Mouse (Mus musculus): ENCODE measurements around the gene Slc6a16.

DNA sequence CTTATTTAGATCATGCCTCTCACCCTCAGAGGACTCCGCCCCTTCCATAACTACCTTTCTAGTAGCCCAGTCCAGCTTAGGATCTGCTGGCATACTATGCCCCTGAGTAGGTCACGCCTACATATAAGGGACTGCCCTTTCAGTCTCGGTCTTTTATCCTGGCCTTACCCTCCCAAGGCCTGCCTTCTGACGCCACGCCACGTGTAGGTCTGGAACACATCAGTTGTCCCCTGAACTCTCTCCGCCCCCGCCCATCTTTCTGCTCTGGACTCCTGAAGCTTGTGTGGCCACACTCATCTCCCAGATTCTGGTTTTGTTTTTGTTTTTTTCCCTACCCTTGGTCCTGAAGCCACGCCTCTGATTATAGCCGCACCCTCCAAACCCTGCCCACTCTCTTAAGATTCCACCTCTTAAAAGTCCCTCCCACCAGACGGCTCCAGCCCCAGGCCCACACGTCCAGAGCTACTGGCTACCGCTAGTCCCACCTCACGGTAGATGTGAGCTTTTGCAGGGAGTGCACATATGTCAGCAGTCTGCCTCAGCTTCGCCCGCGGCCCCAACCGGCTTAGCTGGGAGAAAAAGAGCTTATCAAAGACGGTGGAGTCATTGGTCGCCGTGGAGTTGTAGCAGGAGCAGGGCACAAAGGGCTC, 5.8 kb upstream of the Slc6a16 start:
- no peak for TF ChIP-seq CTCF (IDR thresholded peaks at IDR 0.05; ENCODE audit: low read depth)
- no peak for TF ChIP-seq EP300 (IDR thresholded peaks at IDR 0.05; ENCODE audit: low read depth)
